Mouse (Mus musculus): ENCODE measurements around the gene Smco2. TPM values are rescaled to one million over a fixed set of nuclear protein-coding genes. Genes with fewer than 3 reads are reported as not detected.

Smco2 gene
- total RNA-seq (2023) = not detected

GRCm38 (mm10) chr6:146850050-146850449 is at the start of gene Smco2:
TSS of gene Smco2 (plus strand) at chr6:146850104.

GRCm38 (mm10) chr6:146887958-146888659 is 38.2 kb downstream of the Smco2 start, which contains the start of gene Ppfibp1:
TSS of gene Ppfibp1 (plus strand) at chr6:146888487.

Other genes with a start within 250 kb of the Smco2 start
- gene Med21, start 207.6 kb upstream of the Smco2 start, total RNA-seq (2023) = 10 to 100 TPM; 35.0 to 42.3 TPM
- 10 to 100 TPM; 20.4 to 21.3 TPM for gene Tm7sf3, start 207.3 kb upstream of the Smco2 start, total RNA-seq (2023)
- gene Stk38l, start 125.1 kb upstream of the Smco2 start, total RNA-seq (2023) = 10 to 100 TPM in 1 of 2 experiments, 1 to 10 TPM in 1; 7.3 to 10.5 TPM
- gene Arntl2, start 54.0 kb upstream of the Smco2 start, total RNA-seq (2023) = not detected
- gene Ppfibp1, start 38.4 kb downstream of the Smco2 start, total RNA-seq (2023) = 10 to 100 TPM in 1 of 2 experiments, 1 to 10 TPM in 1; 9.4 to 11.0 TPM
- gene 1700034J05Rik, start 104.3 kb downstream of the Smco2 start, total RNA-seq (2023) = not detected
- under 1 TPM in 1 of 2 experiments, not detected in 1; 0.47 TPM for gene Rep15, start 182.5 kb downstream of the Smco2 start, total RNA-seq (2023)
- 10 to 100 TPM; 24.5 to 36.7 TPM for gene Mrps35, start 192.7 kb downstream of the Smco2 start, total RNA-seq (2023)
- gene Mansc4, start 236.9 kb downstream of the Smco2 start, total RNA-seq (2023) = not detected
- 1 to 10 TPM; 3.8 to 4.9 TPM for gene Klhl42, start 241.3 kb downstream of the Smco2 start, total RNA-seq (2023)